Mouse (Mus musculus) midbrain, embryonic 15.5 days (tissue): ENCODE measurements around the gene Noxred1. TPM values are rescaled to one million over a fixed set of nuclear protein-coding genes. Genes with fewer than 3 reads are reported as not detected.

ENCODE experiments used
- ATAC-seq: fragments of 200-750 bp; cut with Nextera tagmentation; replicated peaks from 2 replicates; pipeline ENCODE4 v1.8.0; 2017; ENCODE audit warnings: moderate TSS enrichment
- H3K27ac ChIP-seq: fragments of 300-500 bp; sonication (generic); 2 replicates; pipeline ENCODE4 v1.5.1; 2015; ENCODE audit warnings: mild to moderate bottlenecking, inconsistent platforms
- H3K27me3 ChIP-seq: fragments of 300-500 bp; sonication (generic); replicated peaks from 2 replicates; pipeline ENCODE4 v1.6.1; 2015; ENCODE audit warnings: inconsistent platforms
- H3K36me3 ChIP-seq: fragments of 300-500 bp; sonication (generic); replicated peaks from 2 replicates; pipeline ENCODE4 v1.6.1; 2015; ENCODE audit warnings: inconsistent platforms
- H3K4me1 ChIP-seq: fragments of 300-500 bp; sonication (generic); 2 replicates; pipeline ENCODE4 v1.6.1; 2015; ENCODE audit warnings: inconsistent platforms
- H3K4me2 ChIP-seq: fragments of 300-500 bp; sonication (generic); 2 replicates; pipeline ENCODE4 v1.6.1; 2015; ENCODE audit warnings: inconsistent platforms, mild to moderate bottlenecking, moderate library complexity
- H3K4me3 ChIP-seq: fragments of 300-500 bp; sonication (generic); 2 replicates; pipeline ENCODE4 v1.5.1; 2015; ENCODE audit warnings: mild to moderate bottlenecking, inconsistent platforms
- H3K9ac ChIP-seq: fragments of 300-500 bp; sonication (generic); 2 replicates; pipeline ENCODE4 v1.6.1; 2015; ENCODE audit warnings: mild to moderate bottlenecking, inconsistent platforms
- H3K9me3 ChIP-seq: fragments of 300-500 bp; sonication (generic); 2 replicates; pipeline ENCODE4 v1.6.1; 2016; ENCODE audit warnings: inconsistent platforms
- WGBS: fragments of 180-500 bp; shearing (Covaris S2); methylation state at CpG from one replicate; pipeline ENCODE4 v1.1.7; 2015; ENCODE audit warnings: mixed read lengths; 5-methylcytosine and 5-hydroxymethylcytosine counted together
- microRNA-seq: library from miRNA; unstranded; fragments of <30 nt; microRNA quantifications from one replicate; pipeline ENCODE4, GENCODE M21; 2016
- polyA plus RNA-seq: library from polyadenylated mRNA; unstranded; fragments of >200 nt; fragmentation: Nextera tagmentation; extraction: Ambion mirVana; gene quantifications from 2 replicates; pipeline ENCODE4 v1.2.1, GENCODE M21; 2015

The Noxred1 gene
- polyA plus RNA-seq, 1 experiment from 2014 or later, result 1.7 TPM

DNA sequence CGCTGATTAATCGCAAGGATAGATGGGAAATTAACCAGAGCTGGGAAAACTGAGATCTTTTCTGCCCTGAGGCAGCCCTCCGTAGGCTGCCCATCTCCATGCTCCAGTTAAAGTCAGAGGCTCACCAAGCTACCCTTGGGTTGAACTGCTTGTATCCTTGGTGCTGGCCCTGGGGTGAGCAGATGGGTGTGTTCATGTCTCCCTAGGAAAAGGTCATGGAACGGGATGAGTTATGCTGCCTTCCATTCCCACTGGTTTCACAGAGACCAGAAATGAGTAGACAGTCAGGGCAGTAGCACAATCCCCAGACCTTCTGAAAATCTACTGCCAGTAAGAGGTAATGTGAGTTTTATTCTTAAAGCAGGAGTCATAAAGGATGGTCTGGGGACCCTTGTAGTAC is 60.9 kb downstream of the Noxred1 start:
- Histone ChIP-seq H3K27me3 (no peaks in the 10 kb centered on the region), H3K4me2 (no peak overlapping the region), H3K36me3 (0 out of 2 replicates have a peak, but pooled peaks cover 6% of the 10 kb centered on the region), H3K27ac (no peak overlapping the region), H3K4me1 (no peaks in the 10 kb centered on the region), H3K9me3 (no peaks in the 10 kb centered on the region), H3K9ac (no peak overlapping the region), H3K4me3 (no peak overlapping the region)
- ATAC-seq, result no peak
- WGBS, result 95% methylated on average over 4 of the region's 4 CpGs

DNA sequence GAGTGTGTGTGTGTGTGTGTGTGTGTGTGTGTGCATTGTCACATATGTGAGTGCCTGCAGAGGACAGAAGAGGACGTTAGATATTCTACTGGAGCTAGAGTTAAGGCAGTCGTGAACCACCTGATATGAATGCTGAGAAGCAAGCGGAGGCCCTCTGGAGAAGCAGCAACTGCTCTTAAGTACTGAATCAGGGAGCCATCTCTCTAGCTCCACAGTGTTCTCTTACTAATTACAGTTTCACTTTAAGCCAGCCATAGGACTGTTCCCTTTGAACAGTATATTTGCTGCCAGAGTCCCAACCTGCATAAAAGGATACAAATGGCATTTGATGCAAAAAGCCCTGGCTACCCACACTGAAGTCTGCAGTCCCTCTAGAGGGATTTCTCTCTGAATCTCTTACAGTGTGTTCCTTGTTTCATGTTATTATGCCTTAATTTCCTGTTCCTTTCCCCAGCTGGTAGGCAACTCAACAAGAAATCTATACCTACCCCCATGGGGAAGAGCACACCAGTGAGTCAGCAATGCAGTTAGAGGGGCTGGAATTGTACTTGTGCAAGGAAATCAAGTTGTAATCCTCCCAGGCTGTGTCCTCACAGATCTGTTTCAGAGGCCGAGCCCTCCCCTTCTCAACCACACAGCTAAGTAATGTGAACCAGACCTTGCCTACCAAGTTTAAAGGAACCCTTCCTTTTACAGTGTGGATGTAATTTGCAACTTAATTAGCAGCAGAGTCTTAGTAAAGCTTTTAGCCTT is 63.2 kb downstream of the Noxred1 start:
- Histone ChIP-seq H3K4me1 (no peaks in the 10 kb centered on the region), H3K4me2 (no peak overlapping the region), H3K27me3 (no peaks in the 10 kb centered on the region), H3K9me3 (no peaks in the 10 kb centered on the region), H3K36me3 (peaks cover 5% of the 10 kb centered on the region; the same call in 1 of the 2 replicates), H3K9ac (no peak overlapping the region), H3K27ac (no peak overlapping the region), H3K4me3 (no peak overlapping the region)
- no peak for ATAC-seq
- WGBS, result 79% methylated on average over 4 of the region's 4 CpGs

Small RNA genes within 50 kb of the gene (microRNA-seq; reads per million reads assigned to microRNA genes)
- not detected for gene Gm47293

Other genes with a start within 250 kb of the Noxred1 start
- 17.8 and 21.8 TPM in 2 replicates for gene Zdhhc22, start 248.3 kb downstream of the Noxred1 start, polyA plus RNA-seq
- gene Tmem63c, start 217.4 kb downstream of the Noxred1 start, polyA plus RNA-seq, result 11.1 and 12.7 TPM in 2 replicates
- gene Ngb, start 136.2 kb downstream of the Noxred1 start, polyA plus RNA-seq, result 6.2 and 6.8 TPM in 2 replicates
- 26.9 and 28.9 TPM in 2 replicates for gene Gstz1, start 91.6 kb downstream of the Noxred1 start, polyA plus RNA-seq
- gene Pomt2, start 90.8 kb downstream of the Noxred1 start, polyA plus RNA-seq, result 15.8 and 17.1 TPM in 2 replicates
- gene Samd15, start 39.0 kb downstream of the Noxred1 start, polyA plus RNA-seq, result 1.7 and 2.8 TPM in 2 replicates
- 4.8 and 5.4 TPM in 2 replicates for gene Tmed8, start 38.3 kb downstream of the Noxred1 start, polyA plus RNA-seq
- gene Vipas39, start 27.5 kb upstream of the Noxred1 start, polyA plus RNA-seq, result 61.5 and 64.2 TPM in 2 replicates
- 217 and 222 TPM in 2 replicates for gene Ahsa1, start 27.7 kb upstream of the Noxred1 start, polyA plus RNA-seq
- gene Ism2, start 61.0 kb upstream of the Noxred1 start, polyA plus RNA-seq, result 1.4 and 1.8 TPM in 2 replicates
- gene Sptlc2, start 149.6 kb upstream of the Noxred1 start, polyA plus RNA-seq, result 59.4 and 68.5 TPM in 2 replicates
- gene Slirp, start 205.2 kb upstream of the Noxred1 start, polyA plus RNA-seq, result 222 and 229 TPM in 2 replicates
- 39.0 and 47.3 TPM in 2 replicates for gene Alkbh1, start 205.3 kb upstream of the Noxred1 start, polyA plus RNA-seq
- gene Snw1, start 233.5 kb upstream of the Noxred1 start, polyA plus RNA-seq, result 103 and 106 TPM in 2 replicates